Mouse (Mus musculus) spleen, adult 2 months (tissue): ENCODE results near the gene Sigmar1.
"Not testable (repeated sequence)": the region's sequence is repeated elsewhere in the genome, so short reads cannot be mapped to it uniquely, and the experiment has no call there.

Experiments
- CTCF ChIP-seq: fragments of 200-500 bp; IDR thresholded peaks from 2 replicates; pipeline ENCODE4 v1.5.1; 2011; ENCODE audit warnings: mild to moderate bottlenecking, inconsistent platforms; ENCODE audit not compliant: insufficient read depth, insufficient read length, insufficient replicate concordance; ENCODE audit errors: extremely low read depth
- POLR2A ChIP-seq: fragments of 200-500 bp; IDR thresholded peaks from 2 replicates; pipeline ENCODE4 v1.6.1; 2011; ENCODE audit warnings: low read depth, low read length, inconsistent platforms

- not testable (repeated sequence) for TF ChIP-seq POLR2A, CTCF
Observed at GRCm38 (mm10) chr4:41693511-41693910, 62.4 kb downstream of the Sigmar1 start.
